Mouse (Mus musculus): ENCODE measurements at regions not wholly inside any gene's neighbourhood (a gene's known extent, or its start where the extent isn't known, plus 50 kb on each side); places are given as distances from the start of the nearest gene placed in this dataset.

DNA sequence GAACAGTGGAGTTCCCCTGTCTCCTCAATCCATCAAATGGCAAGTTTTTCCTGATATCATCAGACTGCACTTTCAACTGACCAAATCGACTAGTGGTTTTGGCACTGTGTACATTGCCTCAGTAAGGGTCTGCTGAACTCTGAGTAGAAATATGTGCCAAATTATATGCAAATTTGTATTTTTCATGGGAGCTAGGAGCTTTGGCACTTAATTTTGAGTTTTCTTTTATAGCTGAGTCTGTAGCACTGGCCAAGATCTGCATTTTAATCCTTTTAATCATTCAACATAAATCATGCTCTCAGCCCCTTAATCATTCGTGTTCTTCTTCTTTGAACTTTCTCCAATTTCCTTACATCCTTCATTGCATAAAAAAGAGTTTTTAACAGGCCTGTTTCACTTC lies 1678.5 kb upstream of the 5930422O12Rik start:
- DNase-seq, result no peak

DNA sequence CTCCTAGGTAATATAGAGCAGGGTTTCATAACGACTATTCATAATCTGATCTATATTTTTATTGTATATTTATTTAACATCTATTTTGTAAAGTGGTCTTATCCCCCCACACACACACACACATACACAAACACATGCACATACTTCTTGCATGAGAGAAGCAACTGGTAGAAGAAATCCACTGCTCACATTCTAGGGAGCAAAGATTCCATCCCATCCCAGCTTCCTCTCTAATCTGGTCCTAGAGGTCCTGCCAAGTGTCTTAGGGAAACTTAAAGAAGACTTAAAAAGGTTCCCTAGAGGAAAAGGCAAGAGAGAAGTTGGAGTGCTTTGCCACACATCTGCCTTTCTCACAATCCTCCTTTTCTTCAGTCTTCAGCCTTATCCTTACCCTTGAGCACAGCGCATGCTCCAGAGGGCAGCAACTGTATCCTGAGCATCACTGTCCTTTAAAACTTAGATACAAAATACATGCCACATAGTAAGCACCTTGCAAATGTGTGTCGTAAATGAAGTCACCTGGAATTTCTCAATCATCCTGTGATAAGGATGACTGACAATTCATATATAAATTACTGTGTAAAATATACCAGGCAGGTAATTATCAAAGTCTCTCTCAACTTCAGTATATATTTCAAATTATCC lies 1677.9 kb upstream of the 5930422O12Rik start:
- no peak for DNase-seq

DNA sequence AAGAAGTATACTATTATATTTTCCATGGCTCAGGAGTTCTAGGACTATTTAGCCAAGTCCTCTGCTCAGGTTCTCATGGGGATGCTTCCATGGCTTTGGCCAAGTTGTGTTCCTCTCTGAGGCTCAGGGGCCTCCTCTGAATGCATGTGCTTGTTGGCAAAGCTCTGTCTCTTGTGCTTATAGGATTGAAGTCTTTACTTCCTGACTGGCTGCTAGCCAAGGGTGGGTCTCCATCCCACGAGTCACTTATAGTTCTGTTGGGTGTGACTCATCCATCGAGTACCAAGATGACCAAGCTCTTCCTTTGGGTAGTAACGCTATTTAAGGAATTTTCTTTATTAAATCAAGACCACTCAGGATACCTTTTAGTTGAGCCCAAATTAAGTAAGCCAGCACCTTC lies 1672.8 kb upstream of the 5930422O12Rik start:
- DNase-seq, result no peak

DNA sequence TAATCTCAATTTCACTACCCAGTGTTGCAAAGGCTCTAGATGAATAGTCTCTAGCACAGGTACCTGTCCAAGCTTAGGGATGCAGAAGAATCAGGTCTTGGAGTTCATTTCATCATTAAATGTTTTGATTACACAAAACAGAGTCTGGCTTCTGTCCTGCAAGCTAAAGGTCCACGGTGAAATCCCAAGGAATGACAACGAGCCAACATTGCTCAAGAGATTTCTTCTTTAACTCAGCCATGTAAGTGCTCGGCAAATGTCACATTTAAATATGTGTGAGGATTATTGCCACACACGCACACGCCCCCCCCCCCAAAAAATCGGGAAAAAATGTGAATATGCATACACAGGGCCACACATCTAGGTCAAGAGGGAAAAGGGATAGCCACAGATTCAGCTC lies 1666.4 kb upstream of the 5930422O12Rik start:
- DNase-seq, result no peak
